Mouse (Mus musculus) frontal cortex, postnatal 14 days (tissue): Measurements from ENCODE around the gene 1700028K03Rik.
A peak's percentile ranks its signal among the peaks of the same experiment; 100 is the strongest.

Experiments used
- DNase-seq, 2 experiments: peaks; one replicate each; pipeline ENCODE4 v3.0.0; 2022; ENCODE audit warnings: low spot score in 2 of 2

1700028K03Rik gene

GRCm38 (mm10) chr5:107534581-107534980 is at the start of gene 1700028K03Rik:
1700028K03Rik (plus strand) TSS chr5:107534709.
- DNase-seq = no peak

- DNase-seq = no peak
These were observed 45.5 kb upstream of the 1700028K03Rik start for GRCm38 (mm10) chr5:107488996-107489395.

- no peak for DNase-seq
These were observed 43.5 kb upstream of the 1700028K03Rik start for GRCm38 (mm10) chr5:107491036-107491435.

GRCm38 (mm10) chr5:107492471-107492870 is 42.0 kb upstream of the 1700028K03Rik start:
- no peak for DNase-seq

- DNase-seq = no peak
These were observed 39.8 kb upstream of the 1700028K03Rik start for GRCm38 (mm10) chr5:107494759-107495158.

GRCm38 (mm10) chr5:107496047-107496446 is 38.5 kb upstream of the 1700028K03Rik start:
- DNase-seq = no peak

- peak; percentile 56 to 66 for DNase-seq
These were observed 36.7 kb upstream of the 1700028K03Rik start for GRCm38 (mm10) chr5:107497519-107498501.

- DNase-seq = no peak
These were observed 35.7 kb upstream of the 1700028K03Rik start for GRCm38 (mm10) chr5:107498806-107499310.

- DNase-seq = no peak
These were observed 34.5 kb upstream of the 1700028K03Rik start for GRCm38 (mm10) chr5:107499891-107500535.

- no peak for DNase-seq
These were observed 33.8 kb upstream of the 1700028K03Rik start for GRCm38 (mm10) chr5:107500741-107501140.

- no peak for DNase-seq
These were observed 27.2 kb upstream of the 1700028K03Rik start, which contains the start of gene Gm42669 for GRCm38 (mm10) chr5:107507321-107507720. Gm42669 (plus strand) TSS chr5:107507621.

GRCm38 (mm10) chr5:107510503-107510902 is 24.0 kb upstream of the 1700028K03Rik start:
- no peak for DNase-seq

- no peak for DNase-seq
These were observed 23.2 kb upstream of the 1700028K03Rik start for GRCm38 (mm10) chr5:107511326-107511725.

- DNase-seq = no peak
These were observed 20.9 kb upstream of the 1700028K03Rik start for GRCm38 (mm10) chr5:107513583-107513982.

GRCm38 (mm10) chr5:107515453-107515852 is 19.1 kb upstream of the 1700028K03Rik start:
- DNase-seq = no peak

- DNase-seq = no peak
These were observed 18.4 kb upstream of the 1700028K03Rik start for GRCm38 (mm10) chr5:107516087-107516486.

GRCm38 (mm10) chr5:107518602-107519001 is 15.9 kb upstream of the 1700028K03Rik start:
- DNase-seq = no peak

GRCm38 (mm10) chr5:107521386-107521785 is 13.1 kb upstream of the 1700028K03Rik start:
- DNase-seq = no peak

GRCm38 (mm10) chr5:107521897-107522296 is 12.6 kb upstream of the 1700028K03Rik start:
- peak in 1 of 2 experiments; percentile 37 for DNase-seq

- DNase-seq = no peak
These were observed 10.2 kb upstream of the 1700028K03Rik start for GRCm38 (mm10) chr5:107524281-107524680.

- no peak for DNase-seq
These were observed 5.7 kb upstream of the 1700028K03Rik start for GRCm38 (mm10) chr5:107528856-107529255.

- no peak for DNase-seq
These were observed 919 bp upstream of the 1700028K03Rik start for GRCm38 (mm10) chr5:107533590-107533989.
